Mouse (Mus musculus) small intestine, adult 2 months (tissue): Measurements from ENCODE around the gene Nova2.

ENCODE experiments used
- CTCF ChIP-seq: fragments of 200-500 bp; IDR thresholded peaks from 2 replicates; pipeline ENCODE4 v1.5.1; 2012; ENCODE audit warnings: low read depth, mild to moderate bottlenecking, control low read depth, inconsistent platforms, low read length, moderate library complexity, mixed read lengths; ENCODE audit not compliant: insufficient replicate concordance, insufficient read length; ENCODE audit errors: extremely low read depth
- POLR2A ChIP-seq: fragments of 200-500 bp; IDR thresholded peaks from 2 replicates; pipeline ENCODE4 v1.6.1; 2012; ENCODE audit warnings: low read depth, mild to moderate bottlenecking, control low read depth, inconsistent platforms, low read length, moderate library complexity

DNA sequence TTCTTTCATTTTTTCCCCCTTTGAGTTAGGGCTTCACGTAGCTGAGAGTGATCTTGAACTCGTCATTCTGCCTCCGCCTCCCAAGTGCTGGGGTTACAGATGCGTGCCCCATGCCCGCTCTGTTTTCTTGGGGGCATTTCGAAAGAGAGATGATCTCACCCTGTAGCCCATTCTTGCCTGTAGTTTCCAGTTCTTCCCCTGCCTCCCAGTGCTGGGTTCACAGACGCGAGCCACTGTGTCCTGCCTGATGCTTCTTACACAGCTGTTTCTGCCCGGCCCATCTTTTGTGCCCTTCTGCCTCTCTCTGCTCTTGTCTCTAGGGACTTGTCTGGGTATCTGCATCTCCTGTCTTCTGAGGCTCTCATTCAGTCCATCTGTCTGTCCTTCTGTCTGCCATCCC, 17.1 kb downstream of the Nova2 start:
- TF ChIP-seq CTCF (no peak), POLR2A (no peak)
